Mouse (Mus musculus) small intestine, adult 2 months (tissue): ENCODE data around the gene Bcl2l14.

ENCODE experiments used
- CTCF ChIP-seq: fragments of 200-500 bp; IDR thresholded peaks from 2 replicates; pipeline ENCODE4 v1.5.1; 2012; ENCODE audit warnings: low read depth, mild to moderate bottlenecking, control low read depth, inconsistent platforms, low read length, moderate library complexity, mixed read lengths; ENCODE audit not compliant: insufficient replicate concordance, insufficient read length; ENCODE audit errors: extremely low read depth
- POLR2A ChIP-seq: fragments of 200-500 bp; IDR thresholded peaks from 2 replicates; pipeline ENCODE4 v1.6.1; 2012; ENCODE audit warnings: low read depth, mild to moderate bottlenecking, control low read depth, inconsistent platforms, low read length, moderate library complexity

DNA sequence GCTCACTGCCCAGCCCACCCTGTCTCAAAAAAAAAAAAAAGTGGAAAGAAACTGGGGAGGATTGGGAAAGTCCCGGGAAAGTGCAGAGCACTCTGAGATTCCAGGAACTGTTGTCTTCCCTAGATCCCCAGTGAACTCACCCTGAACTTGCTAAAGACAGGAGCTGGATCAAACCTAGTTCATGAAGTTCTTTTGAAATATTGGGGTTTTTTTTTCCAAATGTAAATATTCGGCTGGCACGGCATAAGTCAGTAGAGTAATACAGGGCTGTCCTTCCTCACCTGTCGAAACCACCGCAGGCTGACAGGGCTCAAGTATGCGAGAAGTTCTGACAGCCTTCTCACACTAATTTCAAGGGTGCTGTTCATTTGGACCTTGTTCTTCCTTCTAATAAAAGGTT is 38.5 kb upstream of the Bcl2l14 start:
- TF ChIP-seq POLR2A (no peak), CTCF (no peak)
